Mouse (Mus musculus) stomach, postnatal 0 days (tissue): ENCODE results near the gene Timeless. TPM values are rescaled to one million over a fixed set of nuclear protein-coding genes. Genes with fewer than 3 reads are reported as not detected.

Experiments used
- ATAC-seq: fragments of 200-750 bp; cut with Nextera tagmentation; 2 replicates; pipeline ENCODE4 v1.8.0; 2017; ENCODE audit not compliant: low FRiP score, low TSS enrichment
- DNase-seq: peaks from one replicate; pipeline ENCODE4 v3.0.0-alpha.2; 2016; ENCODE audit warnings: low spot score
- H3K27ac ChIP-seq: fragments of 300-500 bp; sonication (generic); replicated peaks from 2 replicates; pipeline ENCODE4 v1.5.1; 2014; ENCODE audit warnings: mild to moderate bottlenecking, control low read depth
- H3K27me3 ChIP-seq: fragments of 300-500 bp; sonication (generic); 2 replicates; pipeline ENCODE4 v1.6.1; 2014; ENCODE audit warnings: low read length; ENCODE audit not compliant: control insufficient read depth, insufficient read depth
- H3K36me3 ChIP-seq: fragments of 300-500 bp; sonication (generic); 2 replicates; pipeline ENCODE4 v1.6.1; 2014; ENCODE audit warnings: low read length, mixed read lengths; ENCODE audit not compliant: control insufficient read depth, insufficient read depth
- H3K4me1 ChIP-seq: fragments of 300-500 bp; sonication (generic); replicated peaks from 2 replicates; pipeline ENCODE4 v1.6.1; 2014; ENCODE audit warnings: antibody characterized with exemption; ENCODE audit not compliant: control insufficient read depth, insufficient read depth
- H3K4me2 ChIP-seq: fragments of 300-500 bp; sonication (generic); replicated peaks from 2 replicates; pipeline ENCODE4 v1.6.1; 2014; ENCODE audit warnings: low read depth, mild to moderate bottlenecking, control low read depth, moderate library complexity
- H3K4me3 ChIP-seq: fragments of 300-500 bp; sonication (generic); 2 replicates; pipeline ENCODE4 v1.5.1; 2014; ENCODE audit warnings: low read depth, low read length, control low read depth
- H3K9ac ChIP-seq: fragments of 300-500 bp; sonication (generic); 2 replicates; pipeline ENCODE4 v1.6.1; 2014; ENCODE audit warnings: mild to moderate bottlenecking, low read length, control low read depth, mixed read lengths
- H3K9me3 ChIP-seq: fragments of 300-500 bp; sonication (generic); 2 replicates; pipeline ENCODE4 v1.6.1; 2016; ENCODE audit warnings: low read length; ENCODE audit not compliant: control insufficient read depth
- CTCF ChIP-seq: IDR thresholded peaks from 2 replicates; pipeline ENCODE4 v1.5.1; 2016; ENCODE audit warnings: antibody characterized with exemption, low read depth, mild to moderate bottlenecking, moderate library complexity
- EP300 ChIP-seq: optimal IDR thresholded peaks from 2 replicates; pipeline ENCODE3; 2016; ENCODE audit warnings: antibody characterized with exemption
- WGBS: fragments of 180-500 bp; shearing (Covaris S2); extraction: QIAGEN DNeasy Blood & Tissue Kit; methylation state at CpG from one replicate; pipeline ENCODE4 v1.1.7; 2014; 5-methylcytosine and 5-hydroxymethylcytosine counted together
- polyA plus RNA-seq: library from polyadenylated mRNA; unstranded; fragments of >200 nt; fragmentation: Nextera tagmentation; extraction: Ambion mirVana; gene quantifications from 2 replicates; pipeline ENCODE4 v1.2.1, GENCODE M21; 2015

Timeless gene
- polyA plus RNA-seq, 1 experiment from 2014 or later, result 10.5 TPM

- no peak for ATAC-seq
- H3K4me2 ChIP-seq, result no peak overlapping the region
- no peaks in the 10 kb centered on the region for H3K36me3 ChIP-seq
- 66% methylated on average over 6 of the region's 6 CpGs for WGBS
- no peaks in the 10 kb centered on the region for H3K4me1 ChIP-seq
- no peak for DNase-seq
- TF ChIP-seq EP300 (no peak), CTCF (no peak)
- H3K9ac ChIP-seq, result no peak overlapping the region
- H3K27me3 ChIP-seq, result no peaks in the 10 kb centered on the region
- no peak overlapping the region for H3K27ac ChIP-seq
- no peaks in the 10 kb centered on the region for H3K9me3 ChIP-seq
- no peak overlapping the region for H3K4me3 ChIP-seq
These were observed 31.8 kb downstream of the Timeless start for GRCm38 (mm10) chr10:128263393-128264310.

GRCm38 (mm10) chr10:128268371-128268770 lies 36.5 kb downstream of the Timeless start, which contains the start of gene Apof:
Gene Apof (plus strand): TSS chr10:128268671.
- no peaks in the 10 kb centered on the region; the same call in 1 of the 2 replicates for H3K4me1 ChIP-seq
- H3K9me3 ChIP-seq, result no peaks in the 10 kb centered on the region
- H3K27me3 ChIP-seq, result no peaks in the 10 kb centered on the region
- 72% methylated on average over 6 of the region's 6 CpGs for WGBS
- DNase-seq, result no peak
- no peak for ATAC-seq
- no peaks in the 10 kb centered on the region for H3K36me3 ChIP-seq
- TF ChIP-seq EP300 (no peak), CTCF (no peak)
- H3K9ac ChIP-seq, result no peak within 1 kb of the TSS
- no peak within 1 kb of the TSS for H3K27ac ChIP-seq
- H3K4me2 ChIP-seq, result no peak within 1 kb of the TSS
- H3K4me3 ChIP-seq, result no peak within 1 kb of the TSS

- Histone ChIP-seq H3K27ac (0 out of 2 replicates have a peak overlapping the region, but pooled peaks have one; percentile 8), H3K4me3 (peak overlapping the region; percentile 84), H3K4me2 (peak overlapping the region; percentile 64), H3K9ac (no peak overlapping the region), H3K9me3 (no peaks in the 10 kb centered on the region), H3K4me1 (no peaks in the 10 kb centered on the region; the same call in 1 of the 2 replicates), H3K36me3 (no peaks in the 10 kb centered on the region), H3K27me3 (no peaks in the 10 kb centered on the region)
- DNase-seq (no peak), ATAC-seq (no peak)
- 90% methylated on average over 16 of the region's 16 CpGs for WGBS
- TF ChIP-seq EP300 (no peak), CTCF (no peak)
These were observed 37.5 kb downstream of the Timeless start for GRCm38 (mm10) chr10:128269206-128269910.

- H3K4me3 ChIP-seq, result peak within 1 kb of the TSS; percentile 84
These were observed 38.5 kb downstream of the Timeless start, which contains the start of gene Stat2 for GRCm38 (mm10) chr10:128270287-128270841. Gene Stat2 (plus strand): TSS chr10:128270559.

GRCm38 (mm10) chr10:128270866-128271265 lies 39.0 kb downstream of the Timeless start:
- H3K27ac ChIP-seq, result peak overlapping the region; percentile 85

More at GRCm38 (mm10) chr10:128270287-128270841, 38.5 kb downstream of the Timeless start, which contains the start of gene Stat2:
- ATAC-seq, result peak; percentile 99
- Histone ChIP-seq H3K27ac (peak within 1 kb of the TSS; percentile 85), H3K36me3 (no peaks in the 10 kb centered on the region), H3K9ac (peak within 1 kb of the TSS; percentile 76), H3K4me2 (peak within 1 kb of the TSS; percentile 64), H3K27me3 (no peaks in the 10 kb centered on the region), H3K4me1 (no peaks in the 10 kb centered on the region; the same call in 1 of the 2 replicates), H3K9me3 (no peaks in the 10 kb centered on the region)
- DNase-seq, result peak; percentile 99
- TF ChIP-seq CTCF (no peak), EP300 (peak; percentile 84)
- WGBS, result under 1% methylated on average over 42 of the region's 43 CpGs

More at GRCm38 (mm10) chr10:128270866-128271265, 39.0 kb downstream of the Timeless start:
- H3K4me3 ChIP-seq, result peak overlapping the region; percentile 84
- H3K4me2 ChIP-seq, result peak overlapping the region; percentile 64
- peak overlapping the region; percentile 76 for H3K9ac ChIP-seq
- ATAC-seq (no peak), DNase-seq (no peak)
- no peaks in the 10 kb centered on the region for H3K36me3 ChIP-seq
- TF ChIP-seq EP300, result no peak
- TF ChIP-seq CTCF, result peak; percentile 38
- H3K4me1 ChIP-seq, result no peaks in the 10 kb centered on the region; the same call in 1 of the 2 replicates
- WGBS, result 35% methylated on average over 7 of the region's 7 CpGs
- no peaks in the 10 kb centered on the region for H3K9me3 ChIP-seq
- no peaks in the 10 kb centered on the region for H3K27me3 ChIP-seq
